Mouse (Mus musculus) brain, embryonic 14.5 days (tissue): ENCODE measurements around the gene Dus1l. TPM values are rescaled to one million over a fixed set of nuclear protein-coding genes. Genes with fewer than 3 reads are reported as not detected.
"Not testable (repeated sequence)": the region's sequence is repeated elsewhere in the genome, so short reads cannot be mapped to it uniquely, and the experiment has no call there.

Source experiments
- DNase-seq: peaks from one replicate; pipeline ENCODE4 v3.0.0-alpha.2; 2011; ENCODE audit warnings: low read depth
- CTCF ChIP-seq: fragments of 200-500 bp; IDR thresholded peaks from 2 replicates; pipeline ENCODE4 v1.5.1; 2012; ENCODE audit warnings: inconsistent platforms, mild to moderate bottlenecking, moderate library complexity, borderline replicate concordance; ENCODE audit not compliant: insufficient read depth, insufficient read length; ENCODE audit errors: extremely low read depth
- POLR2A ChIP-seq: fragments of 200-500 bp; IDR thresholded peaks from 2 replicates; pipeline ENCODE4 v1.6.1; 2012; ENCODE audit warnings: mild to moderate bottlenecking, inconsistent platforms, borderline replicate concordance; ENCODE audit not compliant: poor library complexity, insufficient read depth, insufficient read length, severe bottlenecking; ENCODE audit errors: extremely low read depth
- polyA plus RNA-seq: library from polyadenylated mRNA; depleted of rRNA; stranded (reverse); fragments of >200 nt; gene quantifications from 2 replicates; pipeline ENCODE4 v1.2.3, GENCODE M21; 2012

The Dus1l gene
- polyA plus RNA-seq, 1 experiment, result 38.9 TPM

GRCm38 (mm10) chr11:120789355-120789754, 6.8 kb downstream of the Dus1l start:
- no peak for DNase-seq
- no peak for TF ChIP-seq CTCF
- no peak for TF ChIP-seq POLR2A

GRCm38 (mm10) chr11:120788460-120788859, 7.7 kb downstream of the Dus1l start:
- not testable (repeated sequence) for DNase-seq

DNA sequence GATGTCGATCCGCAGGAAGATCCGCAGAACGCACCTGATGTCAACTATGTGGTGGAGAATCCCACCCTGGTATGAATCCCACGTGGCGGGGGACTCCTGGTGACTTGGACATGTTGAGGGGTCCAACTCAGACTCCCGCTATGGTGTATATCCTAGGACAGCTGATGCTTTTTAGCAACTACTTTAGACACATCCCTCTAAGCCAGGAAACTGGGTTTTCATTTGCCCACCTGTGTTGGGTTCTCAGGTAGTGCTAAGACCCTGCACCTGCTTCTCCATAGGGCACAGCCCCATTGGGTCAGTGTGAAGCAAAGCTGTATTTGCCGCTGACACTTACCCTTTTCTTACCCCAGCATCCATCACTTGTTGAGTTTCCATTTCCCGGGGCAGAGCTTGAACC, 11.1 kb downstream of the Dus1l start:
- no peak for DNase-seq
- TF ChIP-seq CTCF, result no peak
- no peak for TF ChIP-seq POLR2A

DNA sequence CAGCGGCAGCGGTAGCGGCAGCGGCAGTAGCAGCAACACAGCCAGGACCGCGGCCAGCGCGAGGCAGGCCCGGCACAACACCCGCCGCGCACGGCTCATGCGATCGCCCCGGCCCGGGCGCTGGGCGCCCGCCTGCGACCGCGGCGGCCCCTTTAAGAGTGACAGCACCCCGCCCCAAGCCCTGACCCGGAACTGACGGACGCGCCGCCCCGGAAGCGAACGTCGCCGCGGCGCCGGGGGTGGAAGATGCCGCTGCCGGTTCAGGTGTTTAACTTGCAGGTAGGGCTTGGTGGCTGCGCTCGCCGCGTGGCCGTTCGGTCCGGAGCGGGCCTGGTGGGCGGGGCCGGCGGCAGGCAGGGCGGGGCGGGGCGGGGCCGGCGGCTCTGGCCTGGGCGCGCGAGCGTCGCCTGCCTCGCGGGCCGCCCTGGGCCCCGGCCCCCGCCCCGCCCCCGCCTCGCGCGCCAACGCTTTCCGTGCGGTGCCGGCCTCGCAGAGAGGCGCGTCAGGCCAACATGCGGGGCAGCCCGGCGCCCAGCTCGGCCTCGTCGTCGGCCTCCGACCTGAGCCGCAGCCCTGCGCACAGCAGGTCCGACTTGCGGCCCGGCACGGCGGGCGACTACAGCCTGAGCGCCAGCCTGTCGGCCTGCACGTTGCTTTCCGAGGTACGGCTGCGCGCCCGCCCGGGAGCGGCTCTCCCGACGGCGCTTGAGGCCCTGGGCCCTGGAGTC, 12.0 kb downstream of the Dus1l start, which contains the start of the genes Rfng and Gps1:
TSS of gene Rfng (minus strand) at position 144 of the 728 bp plus-strand sequence.
TSS of gene Gps1 (plus strand) at position 209 of the 728 bp plus-strand sequence.
- peak; percentile 74 for TF ChIP-seq POLR2A
- no peak for TF ChIP-seq CTCF

DNA sequence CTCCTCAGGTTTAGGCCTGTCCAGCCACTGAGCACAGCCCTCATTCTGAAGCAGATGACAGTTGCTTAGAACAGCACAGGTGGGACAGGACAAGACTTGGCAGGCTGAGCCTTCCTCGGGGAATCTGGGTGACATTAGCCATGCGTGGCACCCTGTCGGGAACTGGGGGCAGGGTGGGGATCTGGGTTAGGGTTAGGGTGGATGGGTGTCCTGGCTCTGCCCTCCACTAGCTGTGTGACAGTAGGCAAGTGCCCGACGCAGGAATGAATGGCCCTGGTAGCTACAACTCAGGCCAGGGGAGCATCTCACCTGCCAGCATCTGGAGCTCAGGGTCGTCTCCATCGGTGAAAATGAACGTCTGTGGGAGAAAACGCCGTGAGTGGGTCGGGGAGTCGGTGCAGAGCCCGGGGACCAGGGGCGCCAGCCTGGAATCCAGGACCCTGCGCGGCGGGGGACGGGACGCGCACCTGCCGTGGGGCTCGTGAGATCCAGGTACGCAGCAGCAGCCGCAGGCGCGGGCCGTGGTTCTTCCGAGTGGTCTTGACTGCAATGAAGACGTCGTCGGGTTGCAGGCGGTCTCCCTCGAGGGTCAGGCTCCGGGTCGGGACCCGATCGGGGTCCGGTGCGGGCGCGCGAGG, 12.7 kb downstream of the Dus1l start:
- no peak for DNase-seq
- TF ChIP-seq CTCF, result no peak
- no peak for TF ChIP-seq POLR2A

More for the DNA sequence above, 12.0 kb downstream of the Dus1l start, which contains the start of the genes Rfng and Gps1:
- DNase-seq, result peak; percentile 92

- not testable (repeated sequence) for DNase-seq
Measured at GRCm38 (mm10) chr11:120781361-120781760, 14.8 kb downstream of the Dus1l start.

- TF ChIP-seq CTCF (no peak), POLR2A (no peak)
- DNase-seq, result no peak
Measured at GRCm38 (mm10) chr11:120779876-120780275, 16.3 kb downstream of the Dus1l start.

DNA sequence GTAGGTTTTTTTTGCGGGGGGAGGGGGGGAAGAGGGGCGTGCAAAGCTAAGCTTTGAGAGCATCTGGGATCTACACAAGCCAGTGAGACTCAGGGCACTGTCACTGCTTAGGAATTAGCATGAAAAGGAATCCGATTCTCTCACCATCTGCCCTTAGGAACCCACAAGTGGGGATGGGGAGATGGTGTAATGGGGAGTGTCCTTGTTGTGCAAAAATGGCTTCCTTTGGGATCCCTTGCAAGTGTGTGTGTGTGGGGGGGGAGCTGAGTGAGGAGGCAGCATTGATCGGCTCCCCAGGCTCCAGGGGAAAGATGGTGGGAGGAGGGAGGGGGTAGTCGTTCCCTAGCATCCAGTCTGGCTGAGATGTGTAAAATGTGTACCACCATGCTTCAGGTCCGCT, 19.1 kb downstream of the Dus1l start:
- DNase-seq, result no peak
- no peak for TF ChIP-seq CTCF
- TF ChIP-seq POLR2A, result no peak

DNA sequence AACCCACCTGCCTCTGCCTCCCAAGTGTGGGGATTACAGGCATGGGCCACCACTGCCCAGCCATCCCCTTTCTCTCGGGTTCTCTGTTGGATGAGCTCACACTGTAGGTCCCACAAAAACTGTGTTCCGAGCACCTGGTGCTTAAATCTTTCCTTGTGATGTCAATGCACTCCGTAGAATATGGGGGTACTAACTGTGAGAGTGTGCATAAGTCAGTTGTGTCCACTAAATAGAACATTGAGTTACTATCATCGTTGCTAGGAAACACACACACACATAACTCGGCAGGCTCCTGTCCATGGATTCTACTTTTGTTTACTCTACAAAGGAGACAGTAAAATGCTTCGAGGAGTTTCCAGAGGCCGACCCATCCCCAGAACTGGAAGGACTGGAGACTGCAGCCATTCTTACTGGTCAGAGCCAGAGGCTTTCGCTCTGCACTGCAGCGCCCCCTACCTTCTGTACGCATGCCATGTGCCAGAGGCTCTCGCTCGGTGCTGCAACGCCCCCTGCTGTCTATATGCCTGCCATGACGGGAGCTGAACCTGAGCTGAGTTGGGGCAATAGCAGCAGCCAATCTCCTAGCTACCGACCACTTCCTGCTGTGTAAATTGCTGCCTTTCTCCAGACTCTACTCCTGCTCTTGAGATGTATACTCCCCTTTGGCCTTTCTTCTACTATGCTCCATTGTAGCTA, 20.3 kb downstream of the Dus1l start:
- DNase-seq, result peak; percentile 94
- TF ChIP-seq CTCF (peak; percentile 100), POLR2A (no peak)

DNA sequence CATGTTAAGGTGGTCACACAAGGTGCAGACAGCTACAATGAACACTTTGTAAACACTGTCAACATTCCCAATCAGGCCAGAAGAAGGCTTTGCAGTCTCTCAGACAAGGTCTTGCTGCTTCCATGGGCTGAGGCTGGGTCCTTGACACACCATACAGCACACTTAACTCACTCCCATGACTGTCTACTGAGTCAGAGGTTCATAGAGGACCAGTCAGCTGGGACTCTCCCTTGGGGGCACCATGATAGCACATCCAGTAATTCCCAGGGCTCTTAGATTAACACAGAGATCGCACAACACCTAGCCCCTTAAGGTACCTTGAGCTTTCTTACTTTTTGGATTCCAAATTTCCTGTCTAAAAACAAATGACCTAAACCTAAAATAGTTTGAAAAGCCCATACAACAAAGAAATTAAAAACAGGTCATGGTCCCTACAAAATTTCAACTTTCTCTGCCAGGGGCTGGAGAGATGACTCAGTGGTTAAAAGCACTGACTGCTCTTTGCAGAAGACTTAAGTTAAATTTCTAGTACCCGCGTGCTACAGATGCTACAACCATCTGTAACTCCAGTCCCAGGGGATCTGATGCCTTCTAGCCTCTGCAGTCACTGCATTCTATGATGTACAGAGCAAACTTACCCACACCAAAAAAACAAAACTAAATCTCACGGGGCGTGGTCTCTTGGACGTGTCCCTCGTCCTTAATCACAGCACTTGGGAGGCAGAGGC, 22.6 kb downstream of the Dus1l start:
- TF ChIP-seq CTCF (no peak), POLR2A (no peak)

GRCm38 (mm10) chr11:120772749-120773148, 23.5 kb downstream of the Dus1l start:
- no peak for DNase-seq
- TF ChIP-seq POLR2A (no peak), CTCF (no peak)

More for the DNA sequence above, 22.6 kb downstream of the Dus1l start:
- DNase-seq, result no peak

DNA sequence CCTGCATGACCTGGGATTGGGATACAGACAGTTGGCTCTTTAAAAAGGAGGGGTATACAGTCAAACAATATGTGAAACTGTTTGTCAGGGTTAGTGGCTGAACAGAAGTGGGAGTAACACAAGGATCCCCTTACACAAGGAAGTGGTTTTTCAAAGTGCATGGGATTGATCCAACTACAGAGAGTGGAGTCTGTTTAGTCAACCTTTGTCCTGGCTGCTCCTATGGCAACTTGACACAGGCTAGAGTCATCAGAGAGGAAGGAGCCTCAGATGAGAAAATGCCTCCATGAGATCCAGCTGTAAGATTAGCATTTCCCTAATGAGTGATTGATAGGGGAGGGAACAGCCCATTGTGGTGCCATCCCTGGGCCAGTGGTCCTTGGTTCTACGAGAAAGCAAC, 28.0 kb downstream of the Dus1l start:
- DNase-seq, result no peak
- TF ChIP-seq POLR2A (no peak), CTCF (no peak)

DNA sequence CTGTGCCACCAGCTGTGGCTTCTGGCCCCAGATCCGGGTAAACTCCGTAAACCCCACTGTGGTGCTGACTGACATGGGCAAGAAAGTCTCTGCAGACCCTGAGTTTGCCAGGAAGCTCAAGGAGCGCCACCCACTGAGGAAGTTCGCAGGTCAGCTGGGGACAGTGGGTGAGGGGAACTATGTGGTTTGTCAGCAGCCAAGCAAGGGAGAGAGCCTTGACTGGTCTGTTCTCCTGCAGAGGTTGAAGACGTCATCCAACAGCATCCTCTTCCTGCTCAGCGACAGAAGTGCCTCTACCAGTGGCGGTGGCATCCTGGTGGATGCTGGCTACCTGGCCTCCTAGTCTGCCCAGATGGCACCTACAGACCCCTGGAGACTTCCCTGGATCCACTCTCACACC, 29.2 kb downstream of the Dus1l start:
- not testable (repeated sequence) for DNase-seq

DNA sequence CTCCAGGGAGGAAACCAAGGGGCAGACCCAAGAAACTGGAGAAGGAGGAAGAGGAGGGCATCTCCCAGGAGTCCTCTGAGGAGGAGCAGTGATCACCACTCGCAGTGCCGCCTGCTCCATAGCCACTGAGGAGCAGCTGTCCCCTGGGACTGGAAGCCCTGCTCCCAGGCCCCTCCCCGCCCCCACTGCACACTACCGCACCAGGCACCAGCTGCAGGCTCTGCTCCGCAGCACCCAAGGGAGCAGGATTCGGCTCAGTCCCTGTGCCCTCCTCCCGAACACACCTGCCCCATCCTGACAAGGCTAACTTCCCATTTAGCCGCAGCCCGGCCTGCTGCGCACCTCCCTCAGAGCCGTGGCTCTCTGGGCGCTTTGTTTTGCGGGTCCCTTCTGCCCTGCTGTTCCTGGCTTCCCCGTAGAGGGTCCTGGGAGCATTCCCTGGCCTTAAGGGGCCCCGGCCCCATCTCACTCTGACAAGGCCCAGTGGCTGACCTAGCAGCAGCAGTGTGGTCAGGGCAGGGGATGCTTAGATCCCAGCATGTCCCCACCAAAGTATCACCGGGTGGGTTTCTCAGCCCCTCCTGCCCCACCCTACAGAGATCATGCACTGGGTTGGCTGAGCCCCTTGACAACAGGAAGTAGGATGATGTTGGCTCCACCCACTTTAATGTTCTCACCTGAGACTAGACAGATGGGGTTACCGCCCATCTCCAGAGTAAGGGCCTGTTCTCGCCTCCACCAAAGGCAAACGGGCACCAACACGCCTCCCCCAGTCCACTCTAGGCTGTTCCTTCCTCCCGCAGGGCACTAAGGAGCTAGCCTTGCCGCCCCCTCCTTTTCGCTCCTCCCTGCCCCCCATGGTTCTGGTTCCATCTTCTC, 32.8 kb downstream of the Dus1l start:
- DNase-seq, result not testable (repeated sequence)

- DNase-seq, result peak; percentile 6
Measured at GRCm38 (mm10) chr11:120762672-120763041, 33.5 kb downstream of the Dus1l start, which contains the start of gene Hmga1b. Gene Hmga1b, plus strand, starts transcription at chr11:120762794.
